Mouse (Mus musculus) gastrocnemius, postnatal 14 days (tissue): Measurements from ENCODE around the gene Dnah2. TPM values are rescaled to one million over a fixed set of nuclear protein-coding genes. Genes with fewer than 3 reads are reported as not detected.
"Not testable (repeated sequence)": the region's sequence is repeated elsewhere in the genome, so short reads cannot be mapped to it uniquely, and the experiment has no call there.

Source experiments
- DNase-seq: peaks from one replicate; pipeline ENCODE4 v3.0.0; 2021; ENCODE audit warnings: mixed read lengths
- intact Hi-C: fragments of 180-260 bp; cut with DNase I; formaldehyde crosslinking; loops from one replicate; pipeline ENCODE4 v1.15.1; 2025; ENCODE audit warnings: low total_unique reads
- total RNA-seq, 2 experiments: library from RNA; stranded (reverse); gene quantifications; 2 replicates each; pipeline ENCODE4 v1.2.3; 2021

Gene Dnah2
- total RNA-seq, 2 experiments from 2014 or later = 0.06 to 0.07 TPM

DNA sequence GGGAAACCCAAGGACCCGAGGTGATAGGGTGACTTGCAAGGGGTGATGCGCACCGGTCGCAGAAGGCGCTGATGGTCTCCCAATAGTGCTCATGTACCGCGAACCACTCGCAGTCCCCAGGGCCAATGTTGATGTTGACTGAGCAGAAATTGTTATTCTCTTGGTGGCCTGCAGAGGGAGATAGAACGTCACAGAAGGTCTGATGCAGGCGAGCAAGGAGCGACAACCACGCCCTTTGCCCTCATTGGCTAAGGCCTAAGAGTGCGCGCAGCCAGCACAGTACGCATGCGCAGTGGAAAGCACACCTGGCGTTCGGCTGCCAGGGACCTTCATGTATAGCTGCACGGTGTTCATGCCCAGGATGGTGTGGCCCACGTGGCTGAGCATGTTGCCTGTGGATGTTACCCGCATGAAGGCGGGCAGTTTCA, 147.7 kb downstream of the Dnah2 start:
- intact Hi-C loops = loop anchor here (5.0 to 10.0 kb wide), 2 partner anchors 36 to 114 kb away; no protein-coding TSS in a partner anchor
- DNase-seq = peak; percentile 85

- DNase-seq = no peak
Observed at GRCm38 (mm10) chr11:69400083-69400850, 148.6 kb downstream of the Dnah2 start.

DNA sequence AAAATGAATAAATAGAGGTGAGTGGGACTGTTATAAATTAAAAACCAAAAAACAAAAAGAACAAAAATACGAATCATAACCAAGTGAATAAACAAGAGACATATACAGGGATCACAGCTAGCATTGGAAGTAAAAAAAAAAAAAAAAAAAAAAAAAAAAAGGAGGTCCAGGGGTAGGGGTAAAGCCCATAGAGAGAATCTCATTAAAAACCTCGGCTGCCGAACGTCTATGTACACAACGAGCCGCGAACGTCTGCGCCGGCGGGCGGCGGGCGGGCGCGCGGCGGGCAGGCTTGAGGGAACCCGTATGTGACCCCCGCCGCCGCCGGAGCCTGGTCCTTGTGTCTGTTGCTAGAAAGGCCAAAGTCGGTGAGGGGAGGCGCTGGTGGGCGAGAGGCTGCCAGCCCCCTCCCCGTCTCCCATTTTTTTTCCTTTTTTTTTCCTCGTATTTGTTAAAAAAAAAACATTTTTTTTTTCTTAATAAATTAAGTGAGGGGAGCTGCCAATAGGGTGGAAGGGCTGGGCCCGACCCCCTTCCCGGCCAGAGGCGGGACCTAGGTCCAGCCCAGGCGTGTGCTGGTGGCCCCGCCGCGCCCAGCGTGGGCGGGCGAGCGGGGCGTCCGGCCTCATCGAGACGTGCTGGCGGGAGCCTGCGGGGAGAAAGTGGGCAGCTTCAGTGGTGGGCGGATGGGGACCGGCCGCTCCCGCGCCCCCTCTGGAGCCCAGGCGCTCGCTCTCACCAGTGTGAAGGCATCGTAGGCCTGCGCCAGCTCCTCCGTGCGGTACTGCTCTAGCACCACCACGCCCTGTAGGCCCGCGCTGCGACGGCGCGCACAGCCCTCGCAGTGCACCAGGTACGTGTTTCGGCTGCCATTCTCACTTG, 149.5 kb downstream of the Dnah2 start:
- intact Hi-C loops = loop anchor here (5.0 to 10.0 kb wide), 2 partner anchors 38 to 115 kb away; no protein-coding TSS in a partner anchor
- DNase-seq = no peak

More at GRCm38 (mm10) chr11:69400083-69400850, 148.6 kb downstream of the Dnah2 start:
- intact Hi-C loops = loop anchor here (5.0 to 10.0 kb wide), 2 partner anchors 37 to 115 kb away; no protein-coding TSS in a partner anchor

DNA sequence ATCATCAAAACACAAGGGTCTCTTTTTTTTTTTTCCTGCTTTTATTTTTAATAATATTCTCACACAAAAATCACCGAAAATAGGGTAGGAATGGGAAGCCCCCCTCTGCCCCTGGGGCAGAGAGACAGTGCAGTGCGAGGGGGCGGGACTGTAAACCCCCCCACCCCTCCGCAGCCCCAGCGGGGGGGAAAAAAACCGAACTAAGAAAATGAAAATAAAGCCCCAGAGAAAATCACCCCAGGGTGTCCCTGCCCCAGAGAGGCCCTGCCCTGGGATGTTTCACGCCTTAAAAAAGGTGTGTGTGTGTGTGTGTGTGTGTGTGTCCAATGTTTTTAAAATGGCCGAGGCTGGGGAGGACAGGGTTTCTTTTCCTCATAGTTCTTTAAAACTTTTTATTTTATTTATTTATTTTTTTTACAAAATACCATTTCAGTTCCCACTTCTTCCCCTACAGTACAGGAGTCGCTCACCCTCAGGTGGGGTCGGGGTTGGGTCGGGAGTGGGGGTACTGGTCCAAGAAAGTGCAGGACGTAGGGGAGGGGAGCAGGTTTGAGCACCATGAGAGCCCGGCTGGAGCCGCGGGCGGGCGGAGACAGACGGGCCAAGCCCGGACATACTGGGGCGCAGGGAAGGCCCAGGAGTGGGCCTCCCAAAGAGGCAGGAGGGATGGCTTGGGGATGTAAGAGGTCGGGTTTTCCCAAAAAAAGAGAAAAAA, 150.3 kb downstream of the Dnah2 start:
- intact Hi-C loops = no loop called here
- no peak for DNase-seq

DNA sequence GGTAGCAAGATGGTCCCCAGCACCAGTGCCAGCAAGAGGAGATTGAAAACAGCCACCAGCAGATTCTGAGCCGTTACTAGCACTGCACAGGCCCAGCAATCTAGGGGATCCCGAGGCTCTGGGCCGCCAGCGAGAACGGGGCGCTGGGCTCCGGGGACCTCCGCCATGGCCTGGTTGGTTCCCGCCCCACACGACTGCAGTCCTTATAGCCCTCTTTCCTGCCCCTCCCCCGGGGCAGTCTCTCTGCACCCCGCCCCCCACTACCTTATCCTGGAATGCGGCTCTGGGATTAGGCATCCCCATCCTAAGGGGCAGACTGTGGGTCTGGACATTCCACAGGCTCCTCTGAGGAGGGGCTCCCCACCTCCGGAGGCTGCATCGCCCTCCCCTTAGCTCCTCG, 150.9 kb downstream of the Dnah2 start, which contains the start of gene Tmem88:
Tmem88 (minus strand) TSS at position 176 of the 400 bp plus-strand sequence.
- DNase-seq = peak; percentile 54
- intact Hi-C loops = no loop called here

DNA sequence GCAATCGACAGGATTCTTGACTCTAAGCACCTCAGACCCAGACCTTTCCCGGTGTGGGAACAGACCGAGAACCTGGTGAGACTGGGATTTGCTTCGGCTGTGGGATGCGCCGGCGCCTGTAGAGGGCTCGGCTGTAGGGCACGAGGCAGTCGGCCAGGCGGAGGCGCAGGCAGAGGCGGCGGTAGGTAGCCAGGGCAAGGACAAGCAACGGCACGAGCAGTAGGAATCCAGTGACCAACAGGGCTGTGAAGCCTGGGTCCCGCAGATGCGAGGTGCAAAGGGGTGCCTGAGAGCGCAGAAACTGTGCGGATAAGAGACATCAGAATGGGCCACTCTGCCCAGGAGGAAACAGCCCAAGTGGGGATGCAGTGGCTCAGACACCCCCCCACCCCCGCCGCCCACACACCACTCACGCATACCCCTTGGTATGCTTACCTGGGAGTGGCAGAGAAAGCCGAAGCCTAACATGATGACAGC, 151.3 kb downstream of the Dnah2 start:
- intact Hi-C loops = no loop called here

DNA sequence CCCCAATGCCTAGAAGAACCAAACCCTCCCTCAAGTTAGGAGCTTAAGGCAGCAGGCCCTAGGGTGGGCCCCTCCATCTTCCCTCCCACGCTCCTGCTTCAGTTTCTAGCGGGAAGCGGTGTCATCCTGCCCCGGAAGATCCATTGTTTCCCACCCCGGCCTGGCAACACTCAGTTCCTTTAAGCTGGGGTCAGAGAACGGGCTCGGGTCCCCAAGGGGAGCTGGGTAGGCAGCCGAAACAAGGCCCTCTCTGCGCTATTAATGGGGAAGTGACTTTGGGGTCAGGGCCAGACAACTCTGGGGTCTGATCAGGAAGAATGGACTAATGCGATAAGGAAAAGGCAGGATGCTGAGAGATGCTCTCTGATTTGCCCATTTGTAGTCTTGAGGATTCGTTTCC, 152.1 kb downstream of the Dnah2 start:
- intact Hi-C loops = no loop called here
- peak; percentile 51 for DNase-seq

More for the DNA sequence above, 151.3 kb downstream of the Dnah2 start:
- DNase-seq = no peak

- DNase-seq = peak; percentile 95
- intact Hi-C loops = no loop called here
Observed at GRCm38 (mm10) chr11:69395634-69396373, 153.1 kb downstream of the Dnah2 start.

DNA sequence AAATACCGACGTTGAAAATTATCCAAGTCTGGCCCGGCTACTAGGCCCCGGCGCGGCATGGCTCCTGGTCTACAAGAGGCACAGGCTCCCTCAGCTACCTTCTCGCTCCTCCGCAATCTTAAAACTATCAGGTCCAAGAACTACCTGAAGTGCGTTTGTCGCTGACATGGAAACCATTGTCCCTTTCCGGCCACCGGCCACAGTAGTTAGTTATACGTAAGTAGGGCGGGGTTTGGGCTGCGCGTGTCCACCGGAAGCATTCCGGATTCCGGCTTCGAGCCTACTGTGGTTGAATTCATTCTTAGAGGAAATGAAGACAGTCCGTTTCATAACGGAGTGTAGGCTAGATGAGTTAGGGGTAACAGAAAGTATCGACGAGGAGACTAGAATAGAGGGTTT, 153.7 kb downstream of the Dnah2 start, which contains the start of the genes Naa38 and Cyb5d1:
Naa38 (plus strand) TSS at position 253 of the 399 bp plus-strand sequence.
Cyb5d1 (minus strand) TSS at position 397 of the 399 bp plus-strand sequence.
- intact Hi-C loops = not testable (repeated sequence)
- peak; percentile 87 for DNase-seq

- intact Hi-C loops, DNase-seq: not testable (repeated sequence)
Observed at GRCm38 (mm10) chr11:69394591-69395167, 154.2 kb downstream of the Dnah2 start.

- intact Hi-C loops = no loop called here
Observed at GRCm38 (mm10) chr11:69390400-69391034, 158.4 kb downstream of the Dnah2 start.

GRCm38 (mm10) chr11:69389531-69390399, 159.1 kb downstream of the Dnah2 start:
- intact Hi-C loops = loop anchor here (1.0 to 5.0 kb wide), 2 partner anchors 57 to 119 kb away; no protein-coding TSS in a partner anchor
- peak; percentile 69 for DNase-seq

More at GRCm38 (mm10) chr11:69390400-69391034, 158.4 kb downstream of the Dnah2 start:
- peak; percentile 53 for DNase-seq

GRCm38 (mm10) chr11:69388680-69389079, 160.2 kb downstream of the Dnah2 start:
- intact Hi-C loops = loop anchor here (1.0 to 5.0 kb wide), 2 partner anchors 56 to 118 kb away; no protein-coding TSS in a partner anchor
- no peak for DNase-seq

DNA sequence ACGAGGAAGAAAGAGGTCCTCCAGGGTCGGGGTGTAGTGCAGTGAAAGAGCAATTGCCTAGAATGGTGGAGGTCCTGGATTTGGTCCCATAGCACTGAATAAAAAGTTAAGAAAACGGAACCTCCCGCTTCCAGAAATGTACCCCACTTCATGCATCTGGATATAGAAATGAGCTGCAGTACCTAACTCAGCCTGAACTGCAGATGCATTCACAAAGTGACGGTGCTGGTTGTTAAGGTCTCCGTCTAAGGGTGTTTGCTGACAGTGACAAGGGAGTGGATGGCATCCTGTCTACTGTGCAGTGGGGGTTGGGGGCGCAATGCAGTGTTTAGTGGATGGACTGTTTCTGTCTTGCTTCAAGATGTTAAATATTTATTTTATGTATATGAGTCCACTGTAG, 162.2 kb downstream of the Dnah2 start:
- intact Hi-C loops = loop anchor here (5.0 kb wide), 1 partner anchor 54 kb away; no protein-coding TSS in a partner anchor
- no peak for DNase-seq

DNA sequence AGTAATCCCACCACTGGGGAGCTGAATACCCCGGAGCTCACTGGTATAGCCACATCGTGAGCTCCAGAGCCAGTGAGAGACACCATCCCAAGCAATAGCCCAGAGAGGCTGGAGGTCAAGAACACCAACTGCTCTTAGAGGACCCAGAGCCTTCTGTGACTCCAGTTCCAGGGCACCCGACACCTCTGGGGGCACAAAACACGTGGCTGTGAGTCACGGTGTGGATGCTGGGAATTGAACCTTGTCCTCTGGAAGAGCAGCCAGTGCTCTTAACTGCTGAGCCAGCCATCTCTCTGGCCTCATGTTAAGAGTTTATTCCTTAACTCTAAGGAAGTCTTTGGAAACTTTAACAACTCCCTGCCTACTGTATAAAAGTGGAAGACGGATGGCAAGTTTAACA, 163.9 kb downstream of the Dnah2 start:
- no peak for DNase-seq
- intact Hi-C loops = loop anchor here (5.0 kb wide), 1 partner anchor 53 kb away; no protein-coding TSS in a partner anchor

- intact Hi-C loops = no loop called here
- peak; percentile 22 for DNase-seq
Observed at GRCm38 (mm10) chr11:69382478-69383105, 166.3 kb downstream of the Dnah2 start.
